Mouse (Mus musculus) cerebellum, adult 11-12 months (tissue): Measurements from ENCODE around the gene Itgb2.

Experiments
- DNase-seq: peaks from one replicate; pipeline ENCODE4 v3.0.0; 2022

The Itgb2 gene

DNA sequence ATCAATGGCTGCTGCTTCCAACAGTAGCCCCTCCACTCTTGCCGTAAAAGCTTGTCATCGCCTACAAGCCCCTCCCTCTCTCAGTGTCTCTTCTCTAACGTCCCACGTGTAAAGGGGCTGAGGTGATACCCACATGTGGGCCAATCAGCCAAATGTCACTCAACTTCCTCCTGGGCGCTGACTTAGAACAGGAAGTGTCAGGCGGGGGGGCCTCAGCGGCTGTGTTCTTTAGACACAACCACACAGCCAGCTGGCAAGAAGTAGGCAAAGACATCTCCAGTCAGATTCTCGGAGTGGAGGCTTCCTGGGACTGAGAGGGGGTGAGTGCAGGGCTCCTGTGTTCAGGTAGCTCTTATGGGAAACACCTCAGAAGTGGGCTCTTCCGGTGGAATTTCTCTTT lies at the start of gene Itgb2:
TSS of gene Itgb2 (plus strand) at position 113 of the 400 bp plus-strand sequence.
- DNase-seq, result no peak

DNA sequence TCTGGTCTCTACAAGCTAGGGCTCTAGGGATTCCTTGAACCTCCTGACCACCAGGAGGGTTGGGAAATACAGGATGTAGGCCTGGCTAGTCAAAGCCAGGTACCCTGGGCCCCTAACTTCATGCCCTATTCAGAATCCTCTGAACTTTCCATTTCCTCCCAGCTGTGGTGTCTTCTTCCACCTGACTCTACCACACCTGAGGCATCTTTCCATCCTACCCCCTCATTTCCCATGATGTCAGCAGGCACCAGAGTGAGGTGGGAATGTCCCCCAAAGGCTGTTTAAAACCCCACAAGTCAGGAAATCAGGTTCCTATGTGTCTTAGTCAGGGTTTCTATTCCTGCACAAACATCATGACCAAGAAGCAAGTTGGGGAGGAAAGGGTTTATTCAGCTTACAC lies 48.2 kb upstream of the Itgb2 start:
- no peak for DNase-seq

DNA sequence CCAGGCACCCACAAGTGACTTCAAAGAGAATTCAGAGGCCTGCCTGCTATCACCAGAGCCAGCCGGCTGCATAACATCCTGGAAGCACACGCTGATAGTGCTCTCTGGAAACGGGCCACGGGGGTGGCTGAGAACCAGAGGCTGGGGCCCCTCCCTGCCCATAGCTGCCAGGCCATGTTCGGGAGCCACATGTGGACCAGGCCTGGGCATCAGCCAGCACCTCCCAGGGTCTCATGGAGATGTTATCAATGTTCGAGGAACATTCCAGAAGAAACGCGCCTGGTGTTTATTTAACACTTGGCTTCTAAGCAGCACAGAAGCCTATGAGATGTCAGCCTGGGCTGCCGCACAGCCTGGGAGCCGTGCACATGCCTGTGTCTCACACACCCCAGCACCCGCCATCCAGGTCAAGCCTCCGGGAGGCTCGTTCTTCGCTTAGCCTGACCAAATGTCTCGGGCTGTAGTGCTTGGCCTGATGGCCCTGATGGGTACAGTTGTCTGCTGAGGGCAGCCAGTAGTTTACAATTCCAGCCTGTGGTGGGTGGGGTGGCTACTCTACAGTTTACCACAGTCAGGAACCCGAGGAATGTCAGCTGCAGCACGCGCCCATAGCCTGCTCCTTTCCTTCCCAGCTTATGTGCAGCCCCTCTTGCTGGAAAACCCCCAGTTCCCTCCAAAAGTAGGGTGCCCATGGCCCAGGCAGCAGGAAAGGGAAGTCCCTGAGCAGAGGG lies 45.7 kb upstream of the Itgb2 start:
- DNase-seq, result no peak

DNA sequence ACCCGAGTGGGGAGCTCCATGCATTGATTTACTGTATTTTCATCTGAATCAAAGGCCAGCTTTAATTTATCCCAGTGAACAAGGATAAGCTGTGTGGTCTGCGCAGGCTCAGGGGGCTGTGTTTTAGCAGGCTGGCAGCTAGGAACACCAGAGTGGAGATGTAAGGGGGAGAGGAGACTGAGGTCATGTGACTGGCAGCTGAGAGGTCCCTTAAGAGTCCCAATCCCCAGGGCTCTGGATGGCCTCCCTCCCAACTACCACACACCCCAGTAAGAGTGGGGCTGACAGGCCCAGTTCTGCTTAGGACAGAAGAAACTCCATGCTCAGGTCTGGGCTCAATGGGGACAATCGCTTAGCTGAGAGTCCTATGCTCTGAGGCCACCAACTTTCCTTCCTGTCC lies 44.3 kb upstream of the Itgb2 start:
- DNase-seq, result no peak

GRCm38 (mm10) chr10:77488168-77488567 lies 41.9 kb upstream of the Itgb2 start:
- DNase-seq, result no peak

GRCm38 (mm10) chr10:77491585-77491984 lies 38.5 kb upstream of the Itgb2 start:
- no peak for DNase-seq

- no peak for DNase-seq
Observed at GRCm38 (mm10) chr10:77492885-77493284, 37.2 kb upstream of the Itgb2 start.

- DNase-seq, result no peak
Observed at GRCm38 (mm10) chr10:77497185-77497584, 32.9 kb upstream of the Itgb2 start.

DNA sequence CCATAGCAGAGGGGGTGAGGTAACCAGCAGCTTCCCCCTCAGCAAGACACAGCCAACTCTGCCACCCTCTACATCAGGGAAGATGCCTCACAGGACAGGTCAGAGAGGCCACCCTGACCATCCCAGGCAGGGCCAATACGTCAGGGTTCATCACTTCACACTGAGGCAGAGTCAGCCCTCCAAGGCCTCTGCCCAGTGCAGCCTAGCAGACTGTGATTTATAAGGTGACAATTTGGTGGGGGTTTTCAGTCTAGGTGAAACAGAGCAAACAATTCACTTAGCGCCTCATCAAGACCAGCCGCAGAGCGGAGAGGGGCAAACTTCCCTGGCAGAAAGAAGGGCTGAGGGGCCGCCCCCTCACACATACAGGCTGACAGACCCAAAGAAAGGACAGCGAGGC lies 31.8 kb upstream of the Itgb2 start:
- DNase-seq, result no peak

- no peak for DNase-seq
Observed at GRCm38 (mm10) chr10:77500636-77501035, 29.4 kb upstream of the Itgb2 start.

GRCm38 (mm10) chr10:77502967-77503922 lies 26.8 kb upstream of the Itgb2 start:
- no peak for DNase-seq

GRCm38 (mm10) chr10:77504143-77504542 lies 25.9 kb upstream of the Itgb2 start:
- DNase-seq, result peak; percentile 61

DNA sequence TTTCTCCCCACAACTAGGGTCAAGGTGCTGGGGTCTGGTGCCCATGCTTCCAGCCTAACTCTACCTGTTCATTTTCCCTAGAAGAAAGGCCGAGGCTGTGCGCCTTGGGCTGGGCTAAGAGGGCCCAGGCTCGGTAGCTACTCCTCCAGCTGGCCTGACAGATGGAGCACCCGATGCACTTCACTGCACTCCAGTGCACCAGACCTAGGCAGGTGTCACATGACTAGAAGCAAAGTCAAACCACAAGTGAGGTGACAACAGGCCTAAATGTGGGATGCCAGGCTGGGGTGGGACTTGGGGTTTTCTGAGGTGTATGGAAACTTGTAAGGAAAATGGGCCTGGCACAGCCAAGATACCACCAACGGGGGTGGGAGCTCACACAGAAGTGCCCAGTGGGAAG lies 23.5 kb upstream of the Itgb2 start:
- DNase-seq, result peak; percentile 88

GRCm38 (mm10) chr10:77506961-77507577 lies 23.0 kb upstream of the Itgb2 start:
- DNase-seq, result peak; percentile 65

DNA sequence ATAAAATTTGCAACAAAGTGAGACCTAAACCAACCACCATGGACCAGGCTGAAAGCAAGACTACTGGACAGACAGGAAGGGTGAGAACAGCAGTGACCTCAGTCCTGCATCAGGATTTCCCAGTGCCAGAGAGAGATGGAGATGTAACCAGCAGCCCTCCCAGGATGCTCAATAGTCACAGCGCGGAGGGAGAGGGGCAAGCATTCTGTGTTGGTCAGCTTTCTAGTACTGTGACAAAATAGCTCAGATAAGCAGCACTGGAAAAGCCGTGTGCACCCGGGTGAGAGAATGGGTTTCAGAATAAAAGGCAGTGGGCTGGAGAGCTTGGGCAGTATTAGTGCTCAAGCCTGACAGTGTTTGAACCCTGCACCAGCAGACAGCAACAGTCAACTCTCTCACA lies 22.3 kb upstream of the Itgb2 start:
- DNase-seq, result no peak

DNA sequence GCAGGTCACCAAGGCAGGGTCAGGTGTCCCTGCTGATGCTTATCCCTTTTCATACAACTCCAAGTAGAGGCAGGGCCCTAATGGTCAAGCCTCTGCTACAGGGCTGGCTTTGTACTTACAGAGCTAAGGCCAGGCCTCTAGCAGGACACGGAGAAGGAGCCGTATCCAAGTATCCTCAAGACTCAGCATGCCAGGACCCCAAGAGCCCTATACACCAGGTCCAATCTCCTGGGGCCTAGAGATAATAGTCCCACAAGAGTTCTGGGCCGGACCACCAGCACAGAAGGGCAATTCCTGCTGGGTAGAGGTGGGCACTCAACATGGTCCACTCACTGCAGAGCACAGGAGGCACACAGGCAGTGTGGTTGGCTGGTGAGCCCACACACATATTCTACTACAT lies 21.3 kb upstream of the Itgb2 start:
- no peak for DNase-seq

GRCm38 (mm10) chr10:77509403-77510187 lies 20.5 kb upstream of the Itgb2 start:
- peak; percentile 84 for DNase-seq

GRCm38 (mm10) chr10:77510225-77510982 lies 19.6 kb upstream of the Itgb2 start:
- peak; percentile 88 for DNase-seq

GRCm38 (mm10) chr10:77515385-77516348 lies 14.4 kb upstream of the Itgb2 start, which contains the start of gene Fam207a:
TSS of gene Fam207a (minus strand) at chr10:77515785.
- peak; percentile 93 for DNase-seq

DNA sequence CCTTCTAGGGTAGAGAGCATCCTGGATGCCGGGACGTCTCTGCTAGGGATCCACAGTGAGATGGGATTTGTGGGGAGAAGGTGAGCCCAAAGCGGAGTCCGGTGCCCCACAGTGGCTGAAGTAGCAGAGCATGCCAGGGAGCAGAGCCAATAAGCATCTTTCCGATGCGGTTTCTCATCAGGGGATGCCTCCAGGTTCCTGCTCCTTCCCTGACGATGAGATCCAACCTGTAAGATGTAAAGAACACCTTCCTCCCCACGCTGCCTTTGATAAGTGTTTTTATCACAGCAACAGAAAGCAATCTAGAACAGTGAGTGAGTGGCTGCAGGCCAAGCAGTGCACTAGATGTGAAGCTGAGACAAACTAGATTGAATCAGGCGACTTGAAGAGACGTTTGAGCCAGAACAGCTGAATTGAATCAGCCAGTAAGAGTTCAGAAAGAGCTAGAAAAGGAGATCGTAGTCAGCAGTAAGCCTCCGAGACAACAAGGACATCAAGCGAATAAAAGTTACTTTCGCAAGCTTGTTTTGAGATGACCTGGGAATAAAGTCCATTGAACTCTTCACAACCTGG lies 13.6 kb upstream of the Itgb2 start:
- no peak for DNase-seq
